8 mouse cellular contexts compared by ENCODE assay signal in the genomic region with DNA sequence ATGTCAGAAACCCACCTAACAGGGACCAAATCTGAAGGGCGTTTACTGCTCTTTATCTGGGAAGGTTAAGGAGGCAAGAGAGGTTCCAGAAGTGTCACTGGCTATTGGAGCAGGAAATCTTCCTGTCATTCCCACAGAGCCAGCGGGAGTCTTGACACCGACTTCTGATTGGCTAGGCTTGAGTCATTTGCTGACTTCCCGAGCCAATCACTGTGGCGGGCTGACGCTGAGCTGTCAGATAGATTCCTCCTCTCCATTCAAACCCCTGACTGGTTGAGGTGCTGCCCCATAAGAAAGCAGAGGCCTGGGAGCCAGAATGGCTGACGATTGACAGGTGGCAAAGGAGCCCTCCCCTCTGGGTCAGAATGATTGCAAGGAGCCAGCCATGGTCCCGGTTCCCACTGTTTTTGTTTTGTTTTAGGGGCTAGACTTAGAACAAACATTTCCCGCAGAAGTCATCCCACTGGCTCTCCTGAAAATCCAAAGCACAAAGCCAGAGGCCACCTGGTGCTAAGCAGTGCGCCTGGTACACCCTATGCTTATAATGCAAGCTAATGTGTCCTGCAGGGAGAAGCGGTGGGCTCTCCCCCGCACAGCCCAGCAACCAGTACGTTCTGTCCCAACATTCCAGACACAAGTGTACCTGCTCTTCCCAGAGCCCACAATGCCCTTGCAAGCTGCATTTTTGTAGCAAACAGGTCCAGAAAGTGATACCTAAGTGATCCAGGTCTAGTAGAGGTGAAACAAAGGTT. TPM values are rescaled to one million over a fixed set of nuclear protein-coding genes. Genes with fewer than 3 reads are reported as not detected.
DNase-seq lines count a peak whose midpoint lies in the region; ATAC-seq and TF ChIP-seq lines count a peak whose summit lies in the region.

No protein-coding gene starts in this region.

- no peak overlapping the region for H3K27ac ChIP-seq in lung, embryonic 16.5 days (ENCODE audit: low read length)
- H3K27ac ChIP-seq in hindbrain, embryonic 15.5 days (replicated peaks), result peak overlapping the region; percentile 73
- H3K27ac ChIP-seq in limb, embryonic 13.5 days, result no peak overlapping the region
- no peak overlapping the region for H3K27ac ChIP-seq in stomach, postnatal 0 days (replicated peaks)

- H3K4me3 ChIP-seq in lung, embryonic 16.5 days (ENCODE audit: low read length), result no peak overlapping the region
- 0 out of 2 replicates have a peak overlapping the region, but pooled peaks have one; percentile 3 for H3K4me3 ChIP-seq in hindbrain, embryonic 15.5 days
- H3K4me3 ChIP-seq in limb, embryonic 13.5 days, result no peak overlapping the region
- H3K4me3 ChIP-seq in stomach, postnatal 0 days (ENCODE audit: low read depth, low read length), result no peak overlapping the region

- TF ChIP-seq EP300 in stomach, postnatal 0 days (optimal IDR thresholded peaks at IDR 0.05), result no peak

- peak overlapping the region; percentile 44 for H3K4me2 ChIP-seq in lung, embryonic 16.5 days (ENCODE audit: low read depth, low read length)
- peak overlapping the region; percentile 47 for H3K4me2 ChIP-seq in hindbrain, embryonic 15.5 days
- H3K4me2 ChIP-seq in limb, embryonic 13.5 days (replicated peaks), result peak overlapping the region; percentile 19
- 0 out of 2 replicates have a peak overlapping the region, but pooled peaks have one; percentile 20 for H3K4me2 ChIP-seq in stomach, postnatal 0 days (replicated peaks; ENCODE audit: low read depth)

- no peak for DNase-seq in lung, postnatal 14 days
- DNase-seq in embryo, embryonic 9.5 days (ENCODE audit: extremely low spot score), result peak; percentile 43
- no peak for DNase-seq in stomach, postnatal 0 days (ENCODE audit: low spot score)
- DNase-seq in natural killer cell, adult 2 months (ENCODE audit: low spot score in 2 of 2), result no peak

- peak; percentile 59; the same call in 1 of the 2 replicates for ATAC-seq in lung, embryonic 16.5 days (ENCODE audit: low read depth)
- ATAC-seq in hindbrain, embryonic 15.5 days (ENCODE audit: low FRiP score, low read depth), result 0 out of 2 replicates have a peak, but pooled peaks have one; percentile 69
- ATAC-seq in limb, embryonic 13.5 days (ENCODE audit: low FRiP score, low read depth), result no peak
- peak; percentile 56; the same call in 1 of the 2 replicates for ATAC-seq in stomach, postnatal 0 days (ENCODE audit: low FRiP score, low TSS enrichment)
- ATAC-seq in CD4-positive, CD25-positive, alpha-beta regulatory T cell, adult 4 months, result no peak

- no peak for TF ChIP-seq CTCF in stomach, postnatal 0 days (IDR thresholded peaks at IDR 0.05; ENCODE audit: low read depth)

- H3K36me3 ChIP-seq in lung, embryonic 16.5 days (ENCODE audit: control insufficient read depth, insufficient read depth, low read length), result no peaks in the 10 kb centered on the region
- no peaks in the 10 kb centered on the region for H3K36me3 ChIP-seq in hindbrain, embryonic 15.5 days
- peaks cover 10% of the 10 kb centered on the region for H3K36me3 ChIP-seq in limb, embryonic 13.5 days
- H3K36me3 ChIP-seq in stomach, postnatal 0 days (ENCODE audit: control insufficient read depth, insufficient read depth, low read length), result no peaks in the 10 kb centered on the region

- H3K4me1 ChIP-seq in lung, embryonic 16.5 days (replicated peaks; ENCODE audit: control insufficient read depth, insufficient read depth, low read length), result peaks cover 14% of the 10 kb centered on the region
- H3K4me1 ChIP-seq in hindbrain, embryonic 15.5 days (replicated peaks), result peaks cover 23% of the 10 kb centered on the region
- H3K4me1 ChIP-seq in limb, embryonic 13.5 days, result peaks cover 23% of the 10 kb centered on the region
- H3K4me1 ChIP-seq in stomach, postnatal 0 days (replicated peaks; ENCODE audit: control insufficient read depth, insufficient read depth), result no peaks in the 10 kb centered on the region; the same call in 1 of the 2 replicates

- H3K9me3 ChIP-seq in lung, embryonic 16.5 days (ENCODE audit: control insufficient read depth, low read length), result no peaks in the 10 kb centered on the region
- no peaks in the 10 kb centered on the region for H3K9me3 ChIP-seq in hindbrain, embryonic 15.5 days
- no peaks in the 10 kb centered on the region for H3K9me3 ChIP-seq in limb, embryonic 13.5 days
- H3K9me3 ChIP-seq in stomach, postnatal 0 days (ENCODE audit: control insufficient read depth, low read length), result no peaks in the 10 kb centered on the region

- 34% methylated on average over 13 of the region's 13 CpGs for WGBS in lung, embryonic 16.5 days
- WGBS in hindbrain, embryonic 15.5 days, result 22% methylated on average over 13 of the region's 13 CpGs
- WGBS in limb, embryonic 13.5 days, result 32% methylated on average over 13 of the region's 13 CpGs
- 32% methylated on average over 13 of the region's 13 CpGs for WGBS in stomach, postnatal 0 days

- H3K27me3 ChIP-seq in lung, embryonic 16.5 days (ENCODE audit: control insufficient read depth, insufficient read depth, low read depth, low read length), result no peaks in the 10 kb centered on the region
- H3K27me3 ChIP-seq in hindbrain, embryonic 15.5 days, result no peaks in the 10 kb centered on the region
- H3K27me3 ChIP-seq in limb, embryonic 13.5 days, result no peaks in the 10 kb centered on the region
- H3K27me3 ChIP-seq in stomach, postnatal 0 days (ENCODE audit: control insufficient read depth, insufficient read depth, low read length), result no peaks in the 10 kb centered on the region

- H3K9ac ChIP-seq in lung, embryonic 16.5 days (ENCODE audit: low read length), result no peak overlapping the region
- no peak overlapping the region for H3K9ac ChIP-seq in hindbrain, embryonic 15.5 days
- H3K9ac ChIP-seq in limb, embryonic 13.5 days, result 0 out of 2 replicates have a peak overlapping the region, but pooled peaks have one; percentile 48
- no peak overlapping the region for H3K9ac ChIP-seq in stomach, postnatal 0 days (ENCODE audit: low read length)

RNA-seq across cellular contexts. Expression of gene Rhof, which starts 22.9 kb away (rescaled TPM):
- 5.3 and 5.6 TPM in 2 replicates for polyA plus RNA-seq in lung, embryonic 16.5 days (2015; fragmentation: Nextera tagmentation; extraction: Ambion mirVana)
- 16.7 and 19.3 TPM in 2 replicates for polyA plus RNA-seq in hindbrain, embryonic 15.5 days (2015; fragmentation: Nextera tagmentation; extraction: Ambion mirVana)
- 3.7 and 4.6 TPM in 2 replicates for polyA plus RNA-seq in limb, embryonic 13.5 days (2015; fragmentation: Nextera tagmentation; extraction: Ambion mirVana)
- 18.6 and 22.3 TPM in 2 replicates for polyA plus RNA-seq in stomach, postnatal 0 days (2015; fragmentation: Nextera tagmentation; extraction: Ambion mirVana)
- polyA plus RNA-seq in CD4-positive, CD25-positive, alpha-beta regulatory T cell, adult 4 months (2017; shearing (Covaris generic)), result 100 to 1,000 TPM in 1 of 2 experiments, 10 to 100 TPM in 1; 80.6 to 101 TPM

RNA-seq across cellular contexts. Expression of gene Setd1b, which starts 32.4 kb away (rescaled TPM):
- polyA plus RNA-seq in lung, embryonic 16.5 days (2015; fragmentation: Nextera tagmentation; extraction: Ambion mirVana), result 8.4 and 9.1 TPM in 2 replicates
- 10.9 and 11.7 TPM in 2 replicates for polyA plus RNA-seq in hindbrain, embryonic 15.5 days (2015; fragmentation: Nextera tagmentation; extraction: Ambion mirVana)
- 11.1 and 12.0 TPM in 2 replicates for polyA plus RNA-seq in limb, embryonic 13.5 days (2015; fragmentation: Nextera tagmentation; extraction: Ambion mirVana)
- 4.5 and 4.7 TPM in 2 replicates for polyA plus RNA-seq in stomach, postnatal 0 days (2015; fragmentation: Nextera tagmentation; extraction: Ambion mirVana)
- 10 to 100 TPM; 17.1 to 20.8 TPM for polyA plus RNA-seq in CD4-positive, CD25-positive, alpha-beta regulatory T cell, adult 4 months (2017; shearing (Covaris generic))

RNA-seq across cellular contexts. Expression of gene Tmem120b, which starts 41.4 kb away (rescaled TPM):
- polyA plus RNA-seq in lung, embryonic 16.5 days (2015; fragmentation: Nextera tagmentation; extraction: Ambion mirVana), result 12.4 and 14.5 TPM in 2 replicates
- polyA plus RNA-seq in hindbrain, embryonic 15.5 days (2015; fragmentation: Nextera tagmentation; extraction: Ambion mirVana), result 17.9 and 20.7 TPM in 2 replicates
- polyA plus RNA-seq in limb, embryonic 13.5 days (2015; fragmentation: Nextera tagmentation; extraction: Ambion mirVana), result 16.7 and 19.1 TPM in 2 replicates
- 8.0 and 9.1 TPM in 2 replicates for polyA plus RNA-seq in stomach, postnatal 0 days (2015; fragmentation: Nextera tagmentation; extraction: Ambion mirVana)
- 1 to 10 TPM; 3.4 to 4.3 TPM for polyA plus RNA-seq in CD4-positive, CD25-positive, alpha-beta regulatory T cell, adult 4 months (2017; shearing (Covaris generic))

RNA-seq across cellular contexts. Expression of gene Psmd9, which starts 59.6 kb away (rescaled TPM):
- polyA plus RNA-seq in lung, embryonic 16.5 days (2015; fragmentation: Nextera tagmentation; extraction: Ambion mirVana), result 87.0 and 91.8 TPM in 2 replicates
- polyA plus RNA-seq in hindbrain, embryonic 15.5 days (2015; fragmentation: Nextera tagmentation; extraction: Ambion mirVana), result 75.3 and 75.7 TPM in 2 replicates
- 99.6 and 104 TPM in 2 replicates for polyA plus RNA-seq in limb, embryonic 13.5 days (2015; fragmentation: Nextera tagmentation; extraction: Ambion mirVana)
- 48.6 and 51.4 TPM in 2 replicates for polyA plus RNA-seq in stomach, postnatal 0 days (2015; fragmentation: Nextera tagmentation; extraction: Ambion mirVana)
- 10 to 100 TPM; 36.5 to 41.5 TPM for polyA plus RNA-seq in CD4-positive, CD25-positive, alpha-beta regulatory T cell, adult 4 months (2017; shearing (Covaris generic))

Comparison
In these comparisons a context has a peak if more than half of its experiments do, and no peak if none do; other contexts are left out.
1. ATAC-seq: peak in lung, embryonic 16.5 days (single experiment), hindbrain, embryonic 15.5 days (single experiment) and stomach, postnatal 0 days (single experiment); none in limb, embryonic 13.5 days (single experiment) and CD4-positive, CD25-positive, alpha-beta regulatory T cell, adult 4 months (single experiment).
2. Peak in every context shown above with its lines, with median percentiles within 50 percentile points of each other: H3K4me2 ChIP-seq.